Mouse (Mus musculus) gastrocnemius, adult 2 months (tissue): Measurements from ENCODE around the gene Man1c1. TPM values are rescaled to one million over a fixed set of nuclear protein-coding genes. Genes with fewer than 3 reads are reported as not detected.
A peak's percentile ranks its signal among the peaks of the same experiment; 100 is the strongest.

Experiments used
- DNase-seq: peaks from one replicate; pipeline ENCODE4 v3.0.0; 2022
- H3K27ac ChIP-seq: fragments of 200-600 bp; 2 replicates; pipeline ENCODE4 v1.8.1; 2022; ENCODE audit warnings: mild to moderate bottlenecking
- H3K4me3 ChIP-seq: fragments of 200-600 bp; 2 replicates; pipeline ENCODE4 v1.8.1; 2022; ENCODE audit warnings: mild to moderate bottlenecking, moderate library complexity
- CTCF ChIP-seq: fragments of 200-600 bp; IDR thresholded peaks from 2 replicates; pipeline ENCODE4 v1.8.1; 2022; ENCODE audit warnings: antibody characterized with exemption, mild to moderate bottlenecking, moderate library complexity
- intact Hi-C: fragments of 180-260 bp; cut with DNase I; formaldehyde crosslinking; loops from one replicate; pipeline ENCODE4 v1.15.1; 2025
- total RNA-seq, 2 experiments: library from RNA; stranded (reverse); gene quantifications; 2 replicates each; pipeline ENCODE4 v1.2.3; 2021

Gene Man1c1
- total RNA-seq, 2 experiments from 2014 or later = 2.9 to 4.2 TPM

GRCm38 (mm10) chr4:134618810-134619488, 85.1 kb downstream of the Man1c1 start:
- intact Hi-C loops = no loop called here
- H3K4me3 ChIP-seq = no peak overlapping the region
- peak overlapping the region; percentile 31; the same call in 1 of the 2 replicates for H3K27ac ChIP-seq
- TF ChIP-seq CTCF = no peak
- DNase-seq = no peak

- no peak for TF ChIP-seq CTCF
- DNase-seq = no peak
- intact Hi-C loops = no loop called here
- Histone ChIP-seq H3K27ac (no peak overlapping the region), H3K4me3 (no peak overlapping the region)
These were observed 86.3 kb downstream of the Man1c1 start for GRCm38 (mm10) chr4:134617779-134618178.

GRCm38 (mm10) chr4:134615929-134616625, 88.0 kb downstream of the Man1c1 start:
- DNase-seq = no peak
- Histone ChIP-seq H3K27ac (no peak overlapping the region), H3K4me3 (no peak overlapping the region)
- TF ChIP-seq CTCF = no peak
- intact Hi-C loops = no loop called here

GRCm38 (mm10) chr4:134612070-134612667, 91.9 kb downstream of the Man1c1 start:
- no peak; the same call in 1 of the 2 replicates for TF ChIP-seq CTCF
- intact Hi-C loops = no loop called here
- Histone ChIP-seq H3K4me3 (no peak overlapping the region), H3K27ac (peak overlapping the region; percentile 38)
- DNase-seq = peak; percentile 57

- intact Hi-C loops = no loop called here
- TF ChIP-seq CTCF = no peak
- peak; percentile 58 for DNase-seq
- H3K27ac ChIP-seq = peak overlapping the region; percentile 51
- H3K4me3 ChIP-seq = no peak overlapping the region
These were observed 93.5 kb downstream of the Man1c1 start for GRCm38 (mm10) chr4:134610616-134611015.

GRCm38 (mm10) chr4:134607679-134608078, 96.4 kb downstream of the Man1c1 start:
- no peak for TF ChIP-seq CTCF
- intact Hi-C loops = no loop called here
- DNase-seq = no peak

GRCm38 (mm10) chr4:134606054-134606453, 98.0 kb downstream of the Man1c1 start:
- peak overlapping the region; percentile 35; the same call in 1 of the 2 replicates for H3K27ac ChIP-seq
- no peak overlapping the region for H3K4me3 ChIP-seq
- intact Hi-C loops = no loop called here
- DNase-seq = peak; percentile 73
- TF ChIP-seq CTCF = no peak

More at GRCm38 (mm10) chr4:134607679-134608078, 96.4 kb downstream of the Man1c1 start:
- Histone ChIP-seq H3K4me3 (no peak overlapping the region), H3K27ac (no peak overlapping the region)

- Histone ChIP-seq H3K4me3 (no peak overlapping the region), H3K27ac (no peak overlapping the region)
- no peak for TF ChIP-seq CTCF
- intact Hi-C loops = no loop called here
- no peak for DNase-seq
These were observed 99.6 kb downstream of the Man1c1 start for GRCm38 (mm10) chr4:134604472-134604871.

GRCm38 (mm10) chr4:134603553-134603952, 100.5 kb downstream of the Man1c1 start:
- intact Hi-C loops = no loop called here

GRCm38 (mm10) chr4:134602610-134603009, 101.5 kb downstream of the Man1c1 start:
- intact Hi-C loops = no loop called here
- no peak for TF ChIP-seq CTCF
- Histone ChIP-seq H3K4me3 (no peak overlapping the region), H3K27ac (no peak overlapping the region)
- DNase-seq = no peak

More at GRCm38 (mm10) chr4:134603553-134603952, 100.5 kb downstream of the Man1c1 start:
- no peak for DNase-seq
- Histone ChIP-seq H3K4me3 (no peak overlapping the region), H3K27ac (no peak overlapping the region)
- no peak for TF ChIP-seq CTCF

GRCm38 (mm10) chr4:134601981-134602380, 102.1 kb downstream of the Man1c1 start:
- intact Hi-C loops = no loop called here
- H3K4me3 ChIP-seq = no peak overlapping the region
- DNase-seq = no peak
- no peak for TF ChIP-seq CTCF
- peak overlapping the region; percentile 48 for H3K27ac ChIP-seq

GRCm38 (mm10) chr4:134601404-134601803, 102.7 kb downstream of the Man1c1 start:
- intact Hi-C loops = no loop called here
- no peak for TF ChIP-seq CTCF
- Histone ChIP-seq H3K27ac (peak overlapping the region; percentile 48), H3K4me3 (no peak overlapping the region)
- DNase-seq = no peak

- H3K27ac ChIP-seq = peak overlapping the region; percentile 48
- intact Hi-C loops = no loop called here
- no peak for TF ChIP-seq CTCF
- H3K4me3 ChIP-seq = no peak overlapping the region
- no peak for DNase-seq
These were observed 103.3 kb downstream of the Man1c1 start for GRCm38 (mm10) chr4:134600777-134601176.
